Mouse (Mus musculus) hindlimb bud, embryonic 11.5 days (tissue): ENCODE results near the gene Slc39a1.

Source experiments
- DNase-seq: peaks from one replicate; pipeline ENCODE4 v3.0.0-alpha.2; 2012; ENCODE audit warnings: low read depth, low spot score; ENCODE audit errors: extremely low spot score

Slc39a1 gene

DNA sequence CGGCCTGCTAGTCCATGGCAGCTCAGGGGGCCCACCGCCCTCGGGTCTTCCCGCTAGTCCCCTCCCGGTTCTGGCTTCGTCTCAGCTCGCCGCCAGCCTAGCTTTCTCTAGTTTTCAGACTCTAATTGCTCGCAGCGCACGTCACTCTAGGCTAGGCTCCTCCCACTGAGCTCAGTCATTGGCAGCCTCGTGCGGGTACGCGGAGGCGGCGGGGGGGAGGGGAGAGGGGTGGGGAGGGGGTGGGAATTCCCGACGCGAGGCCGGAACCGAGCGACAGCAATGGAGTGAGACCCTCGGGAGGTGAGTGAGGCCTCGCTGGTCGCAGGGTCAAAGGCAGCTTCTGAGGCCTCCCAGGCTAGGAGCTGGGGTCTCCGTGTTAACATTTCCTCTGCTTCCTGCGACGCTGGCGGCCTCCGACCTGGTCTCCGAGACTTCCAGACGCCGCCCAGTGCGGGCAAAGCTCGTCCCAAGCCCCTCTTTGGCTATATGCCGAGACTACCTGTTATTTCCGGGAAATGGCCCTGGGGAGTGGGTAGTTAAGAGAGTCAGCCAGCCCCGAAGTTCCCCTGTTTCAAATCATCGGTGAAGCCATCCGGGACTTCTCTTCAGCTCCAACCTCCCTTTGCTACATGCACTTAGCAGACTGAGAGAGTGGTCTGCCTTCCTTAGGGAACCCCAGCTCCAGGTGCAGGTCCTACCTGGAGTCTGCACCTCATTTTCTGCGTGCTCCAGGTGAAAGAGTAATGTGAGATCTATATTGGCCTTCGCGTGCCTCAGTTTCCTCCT lies at the start of gene Slc39a1:
Gene Slc39a1 (plus strand): TSS at position 213 of the 786 bp plus-strand sequence.
- peak; percentile 80 for DNase-seq

- no peak for DNase-seq
Observed at GRCm38 (mm10) chr3:90202884-90203283, 45.1 kb upstream of the Slc39a1 start.

GRCm38 (mm10) chr3:90203619-90204018 lies 44.4 kb upstream of the Slc39a1 start:
- DNase-seq, result no peak

GRCm38 (mm10) chr3:90204582-90204981 lies 43.4 kb upstream of the Slc39a1 start:
- no peak for DNase-seq

GRCm38 (mm10) chr3:90208662-90209061 lies 39.3 kb upstream of the Slc39a1 start:
- no peak for DNase-seq

- no peak for DNase-seq
Observed at GRCm38 (mm10) chr3:90209908-90210566, 37.9 kb upstream of the Slc39a1 start.

DNA sequence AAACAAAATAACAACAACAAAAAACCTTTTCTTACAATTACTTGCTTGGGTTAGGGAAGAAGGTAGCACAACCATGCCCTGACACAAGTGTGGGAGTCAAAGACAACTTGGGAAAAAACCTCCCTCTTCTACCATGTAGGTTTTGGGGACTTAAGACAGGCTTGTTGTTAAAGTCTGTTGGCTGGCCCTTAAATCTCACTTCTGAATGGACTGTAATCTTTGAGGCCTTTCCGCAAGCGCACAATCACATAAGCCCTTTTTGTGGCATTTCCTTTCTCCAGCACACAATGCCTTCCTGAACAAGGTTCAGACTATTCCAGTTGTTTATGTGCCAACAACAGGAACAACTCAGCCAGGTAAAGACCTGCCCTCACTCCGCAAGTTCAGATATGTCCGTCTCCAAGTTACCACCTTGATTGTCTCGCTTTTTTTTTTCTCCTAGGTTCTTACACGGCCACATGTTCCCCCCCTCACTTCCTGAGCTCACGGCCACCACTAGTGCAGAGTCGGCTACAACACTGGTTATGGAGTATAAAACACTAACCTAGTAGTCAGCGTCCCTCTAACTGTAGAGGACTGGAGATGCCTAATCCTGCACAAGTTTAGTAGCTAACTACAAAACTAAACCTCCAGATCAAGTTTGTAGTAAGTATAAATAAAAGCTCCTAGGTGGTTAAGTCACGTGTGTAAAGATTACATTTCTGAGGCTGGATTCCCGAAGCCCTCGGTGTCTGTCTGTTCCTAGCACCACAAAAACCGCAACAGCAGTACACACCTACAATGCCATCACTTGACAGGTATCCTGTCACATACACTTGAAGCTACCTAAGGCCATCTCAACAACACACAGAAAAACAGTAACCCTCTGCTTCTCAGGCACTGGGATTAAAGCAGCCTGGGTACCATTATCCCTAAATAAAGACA lies 36.2 kb upstream of the Slc39a1 start:
- no peak for DNase-seq

GRCm38 (mm10) chr3:90212723-90213122 lies 35.2 kb upstream of the Slc39a1 start:
- DNase-seq, result no peak

GRCm38 (mm10) chr3:90213377-90213866 lies 34.5 kb upstream of the Slc39a1 start, which contains the start of the genes Rps27 and Rab13:
Gene Rps27 (minus strand): TSS chr3:90213651.
Gene Rab13 (plus strand): TSS chr3:90213695.
- DNase-seq, result peak; percentile 96

DNA sequence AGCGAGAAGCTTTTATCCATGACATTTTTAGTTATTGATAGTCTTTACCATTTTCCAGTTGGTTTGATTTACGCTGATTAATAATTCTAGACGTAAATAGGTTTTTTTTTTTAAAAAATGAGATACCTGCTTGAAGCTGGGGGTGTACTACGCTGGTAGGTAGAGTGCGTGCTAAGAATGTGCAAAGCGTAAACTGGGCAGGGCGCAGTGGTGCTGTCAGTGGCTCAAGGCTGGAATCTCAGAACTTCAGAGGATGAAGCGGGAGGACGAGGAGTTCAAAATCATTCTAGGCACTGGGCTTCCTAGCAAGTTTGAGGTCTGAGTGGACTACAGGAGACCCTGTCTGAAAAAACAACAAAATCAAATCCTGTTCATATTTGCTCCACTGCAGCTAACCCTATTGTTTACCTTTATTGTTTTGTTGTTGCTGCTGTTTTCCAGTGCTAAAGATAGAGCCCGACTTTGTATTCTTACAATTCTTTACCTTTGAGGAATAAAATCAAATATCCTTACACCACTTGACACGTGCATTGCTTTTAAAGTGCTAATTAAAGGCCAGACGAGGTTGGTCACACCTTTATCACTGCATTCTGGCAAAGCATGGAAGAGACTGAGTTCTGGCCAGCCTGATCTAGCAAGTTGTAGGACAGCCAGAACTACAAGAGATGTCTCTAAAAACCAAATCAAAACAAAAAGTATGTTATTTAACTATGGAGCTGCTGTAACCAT lies 33.9 kb upstream of the Slc39a1 start:
- DNase-seq, result no peak

GRCm38 (mm10) chr3:90215825-90216380 lies 32.1 kb upstream of the Slc39a1 start:
- no peak for DNase-seq

DNA sequence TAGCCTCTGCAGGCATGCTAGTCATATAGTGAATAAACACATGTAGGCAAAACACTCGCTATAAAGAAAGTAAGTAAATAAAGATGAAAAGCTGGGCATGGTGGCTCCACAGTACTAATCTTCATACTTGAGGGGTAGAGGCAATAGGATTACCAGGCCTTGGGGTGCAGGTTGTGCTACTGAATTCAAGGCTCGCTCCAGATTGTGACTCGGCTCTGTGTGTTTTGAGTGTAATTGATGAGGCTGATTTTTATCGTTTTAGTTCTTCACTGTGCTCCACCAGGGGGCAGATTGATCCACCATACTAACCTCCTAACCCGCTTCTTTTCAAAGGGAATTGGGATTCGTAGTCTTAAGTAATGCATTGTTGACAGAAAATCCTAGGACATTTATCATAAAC lies 27.9 kb upstream of the Slc39a1 start:
- DNase-seq, result no peak

GRCm38 (mm10) chr3:90220531-90220951 lies 27.4 kb upstream of the Slc39a1 start:
- no peak for DNase-seq

GRCm38 (mm10) chr3:90221123-90221522 lies 26.8 kb upstream of the Slc39a1 start:
- DNase-seq, result no peak

DNA sequence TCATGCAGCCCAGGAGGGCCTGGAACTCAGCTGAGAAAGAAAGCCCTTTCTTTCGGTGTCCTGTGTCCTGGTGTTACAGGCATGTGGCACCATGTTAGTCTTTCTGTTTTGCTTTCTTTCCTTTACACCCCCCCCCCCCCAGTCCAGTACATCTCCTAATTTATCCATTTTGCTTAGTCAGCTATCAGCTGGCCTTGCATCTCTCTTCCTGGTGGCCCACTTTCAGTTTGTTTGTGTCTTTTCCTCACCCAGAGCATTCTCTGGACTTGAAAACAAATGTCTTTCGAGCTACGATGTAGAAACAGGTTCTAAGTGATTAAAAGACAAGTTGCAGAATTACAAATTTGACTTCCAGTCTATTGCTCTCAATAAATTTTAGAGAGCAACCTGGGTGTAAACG lies 25.5 kb upstream of the Slc39a1 start:
- no peak for DNase-seq

DNA sequence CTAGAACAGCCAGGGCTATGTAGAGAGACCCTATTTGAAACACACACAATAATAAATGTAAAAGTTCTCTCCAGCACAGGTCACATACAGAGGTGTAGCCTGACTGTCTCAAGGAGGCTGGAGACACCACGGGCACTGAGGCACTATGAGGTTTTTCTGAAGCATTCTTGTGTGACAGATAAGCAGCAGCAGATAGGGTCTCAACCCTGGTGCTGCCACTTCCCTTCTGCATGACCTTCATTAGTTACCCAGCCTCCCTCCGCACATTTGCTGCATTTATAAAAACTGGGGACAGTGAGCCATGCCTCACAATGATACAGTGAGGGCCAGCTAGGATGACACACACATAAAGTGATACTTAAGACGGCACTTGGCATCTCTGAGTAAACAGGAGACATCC lies 25.0 kb upstream of the Slc39a1 start:
- DNase-seq, result no peak

DNA sequence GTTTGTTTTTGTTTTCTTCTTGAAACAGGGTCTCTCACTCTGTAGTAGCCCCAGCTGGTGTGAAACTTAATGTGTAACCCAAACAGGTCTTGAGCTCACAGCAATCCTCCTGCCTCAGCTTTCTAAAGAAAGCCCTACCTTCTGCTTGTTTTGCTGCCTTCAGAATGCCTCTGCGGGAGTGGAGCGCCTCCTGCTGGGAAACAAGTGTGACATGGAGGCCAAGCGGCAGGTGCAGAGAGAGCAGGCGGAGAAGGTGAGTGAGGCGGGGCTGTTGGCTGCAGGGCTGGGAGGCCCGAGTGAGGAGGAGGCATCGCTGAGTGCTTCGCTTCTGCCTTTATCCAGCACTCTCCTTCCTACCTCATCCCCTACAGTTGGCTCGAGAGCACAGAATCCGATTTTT lies 23.6 kb upstream of the Slc39a1 start:
- no peak for DNase-seq

GRCm38 (mm10) chr3:90231075-90231474 lies 16.9 kb upstream of the Slc39a1 start:
- no peak for DNase-seq

DNA sequence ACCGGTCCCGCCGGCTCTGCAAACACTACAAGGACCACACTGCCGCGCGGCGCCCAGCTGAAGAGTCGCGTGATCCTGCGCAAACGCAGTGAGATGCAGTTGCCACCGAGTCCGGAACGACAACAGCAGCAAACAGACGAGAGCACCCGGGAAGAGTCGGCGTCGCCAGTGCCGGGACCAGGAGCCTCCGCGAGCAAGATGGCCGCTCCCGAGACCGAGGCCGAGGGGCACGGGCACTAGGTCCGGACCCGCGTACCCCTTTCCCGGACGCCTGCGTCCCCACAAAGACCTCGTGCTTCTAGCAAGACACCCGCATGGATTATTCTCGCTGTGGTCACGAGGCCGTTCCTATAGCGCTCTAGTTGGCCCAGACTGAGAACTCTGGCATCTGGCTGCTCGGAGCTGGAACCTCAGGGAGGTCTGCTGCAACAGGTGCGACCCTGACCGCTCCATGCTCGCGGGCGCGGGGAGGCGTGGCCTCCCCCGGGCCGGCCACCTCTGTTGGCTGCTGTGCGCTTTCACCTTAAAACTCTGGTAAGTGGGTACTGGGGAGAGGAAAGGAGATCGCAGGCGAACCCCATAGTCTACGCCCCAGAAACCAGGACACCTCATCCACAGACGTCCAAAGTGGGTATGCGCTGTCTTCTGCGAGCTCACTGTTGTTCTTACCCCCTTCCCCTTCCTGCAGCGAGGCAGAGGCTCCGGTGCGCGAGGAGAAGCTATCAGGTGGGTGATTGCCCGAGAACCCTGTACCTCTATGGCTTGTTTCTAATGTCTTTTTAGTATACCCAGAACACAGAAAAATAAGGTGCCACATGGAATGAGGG lies 16.3 kb upstream of the Slc39a1 start, which contains the start of gene Jtb:
Gene Jtb (plus strand): TSS at position 91 of the 827 bp plus-strand sequence.
- no peak for DNase-seq
